Mouse (Mus musculus): ENCODE measurements around the gene Klhl42.

- no peak for TF ChIP-seq CTCF (IDR thresholded peaks at IDR 0.05; ENCODE audit: low read depth)
- no peak for TF ChIP-seq EP300 (IDR thresholded peaks at IDR 0.05; ENCODE audit: low read depth)
These were observed 18.1 kb downstream of the Klhl42 start for GRCm38 (mm10) chr6:147109283-147109682.
